Mouse (Mus musculus) stomach, embryonic 15.5 days (tissue): ENCODE measurements around the gene Jade1. TPM values are rescaled to one million over a fixed set of nuclear protein-coding genes. Genes with fewer than 3 reads are reported as not detected.
A peak's percentile ranks its signal among the peaks of the same experiment; 100 is the strongest.

Experiments used
- ATAC-seq: fragments of 200-750 bp; cut with Nextera tagmentation; 2 replicates; pipeline ENCODE4 v1.8.0; 2017; ENCODE audit warnings: low read depth, moderate number of reproducible peaks, moderate TSS enrichment; ENCODE audit not compliant: insufficient read depth, low FRiP score
- H3K27ac ChIP-seq: fragments of 300-500 bp; sonication (generic); 2 replicates; pipeline ENCODE4 v1.5.1; 2015; ENCODE audit warnings: mild to moderate bottlenecking, inconsistent platforms
- H3K27me3 ChIP-seq: fragments of 300-500 bp; sonication (generic); replicated peaks from 2 replicates; pipeline ENCODE4 v1.6.1; 2015; ENCODE audit warnings: inconsistent platforms
- H3K36me3 ChIP-seq: fragments of 300-500 bp; sonication (generic); 2 replicates; pipeline ENCODE4 v1.6.1; 2015; ENCODE audit warnings: inconsistent platforms
- H3K4me1 ChIP-seq: fragments of 300-500 bp; sonication (generic); 2 replicates; pipeline ENCODE4 v1.6.1; 2015; ENCODE audit warnings: inconsistent platforms
- H3K4me2 ChIP-seq: fragments of 300-500 bp; sonication (generic); 2 replicates; pipeline ENCODE4 v1.6.1; 2015; ENCODE audit warnings: mild to moderate bottlenecking, inconsistent platforms
- H3K4me3 ChIP-seq: fragments of 300-500 bp; sonication (generic); replicated peaks from 2 replicates; pipeline ENCODE4 v1.5.1; 2015; ENCODE audit warnings: inconsistent platforms
- H3K9ac ChIP-seq: fragments of 300-500 bp; sonication (generic); 2 replicates; pipeline ENCODE4 v1.6.1; 2015; ENCODE audit warnings: inconsistent platforms
- H3K9me3 ChIP-seq: fragments of 300-500 bp; sonication (generic); 2 replicates; pipeline ENCODE4 v1.6.1; 2016; ENCODE audit warnings: inconsistent platforms
- WGBS: fragments of 180-500 bp; shearing (Covaris S2); methylation state at CpG from one replicate; pipeline ENCODE4 v1.1.7; 2015; 5-methylcytosine and 5-hydroxymethylcytosine counted together
- polyA plus RNA-seq: library from polyadenylated mRNA; unstranded; fragments of >200 nt; fragmentation: Nextera tagmentation; extraction: Ambion mirVana; gene quantifications from 2 replicates; pipeline ENCODE4 v1.2.1, GENCODE M21; 2015

Gene Jade1
- polyA plus RNA-seq, 1 experiment from 2014 or later = 17.0 TPM

- Histone ChIP-seq H3K9ac (no peak overlapping the region), H3K9me3 (no peaks in the 10 kb centered on the region), H3K36me3 (no peaks in the 10 kb centered on the region), H3K27ac (0 out of 2 replicates have a peak overlapping the region, but pooled peaks have one; percentile 21), H3K4me1 (peaks cover 24% of the 10 kb centered on the region), H3K4me3 (no peak overlapping the region), H3K4me2 (no peak overlapping the region), H3K27me3 (no peaks in the 10 kb centered on the region)
- 60% methylated on average over 7 of the region's 7 CpGs for WGBS
- ATAC-seq = no peak
Observed at GRCm38 (mm10) chr3:41582256-41582655, 26.7 kb downstream of the Jade1 start.

DNA sequence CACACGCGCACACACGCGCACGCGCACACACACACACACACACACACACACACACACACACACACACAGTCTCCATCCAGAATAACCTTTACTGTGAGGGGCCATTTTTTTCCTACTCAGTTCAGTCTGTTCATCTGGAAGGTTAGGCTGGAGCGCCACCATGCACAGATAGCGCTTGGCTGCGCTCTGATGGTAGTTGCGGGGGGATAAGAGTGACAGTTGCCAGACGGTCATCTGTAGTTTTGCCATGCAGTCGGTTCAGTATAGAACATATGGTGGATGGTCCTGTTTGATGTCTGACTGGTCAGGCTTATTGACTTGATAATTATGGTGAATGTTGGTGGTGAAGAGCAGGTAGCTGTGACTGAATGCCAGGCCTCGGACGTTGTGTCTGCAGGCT is 27.6 kb downstream of the Jade1 start:
- no peak overlapping the region for H3K27ac ChIP-seq
- H3K27me3 ChIP-seq = no peaks in the 10 kb centered on the region
- no peaks in the 10 kb centered on the region for H3K9me3 ChIP-seq
- ATAC-seq = no peak
- peaks cover 25% of the 10 kb centered on the region for H3K4me1 ChIP-seq
- no peaks in the 10 kb centered on the region for H3K36me3 ChIP-seq
- no peak overlapping the region for H3K4me2 ChIP-seq
- no peak overlapping the region for H3K9ac ChIP-seq
- no peak overlapping the region for H3K4me3 ChIP-seq
- 91% methylated on average over 14 of the region's 14 CpGs for WGBS

DNA sequence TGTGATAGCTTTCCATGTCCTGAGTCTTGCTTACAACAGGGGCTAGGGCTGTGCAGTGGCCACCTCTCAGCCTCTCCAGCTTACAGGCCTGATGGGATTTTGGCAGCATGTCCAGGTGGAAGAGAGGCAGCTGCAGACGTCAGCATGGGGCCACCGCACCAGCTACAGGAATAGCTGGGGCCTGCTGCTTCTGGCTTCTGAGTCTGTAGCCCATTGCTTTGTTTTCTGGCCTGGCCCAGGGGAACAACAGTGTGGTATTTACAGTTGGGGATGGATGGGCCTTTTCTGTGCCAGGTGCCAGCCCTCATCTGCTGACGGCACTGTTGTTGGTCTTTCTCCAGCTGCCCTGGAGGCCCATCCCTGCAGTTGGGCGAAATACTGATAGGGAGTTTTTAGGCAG is 28.1 kb downstream of the Jade1 start:
- 74% methylated on average over 4 of the region's 4 CpGs for WGBS
- Histone ChIP-seq H3K4me2 (no peak overlapping the region), H3K9ac (no peak overlapping the region), H3K27ac (no peak overlapping the region), H3K4me1 (peaks cover 25% of the 10 kb centered on the region), H3K27me3 (no peaks in the 10 kb centered on the region), H3K36me3 (no peaks in the 10 kb centered on the region), H3K4me3 (no peak overlapping the region), H3K9me3 (no peaks in the 10 kb centered on the region)
- no peak for ATAC-seq

- H3K27me3 ChIP-seq = no peaks in the 10 kb centered on the region
- ATAC-seq = no peak
- H3K36me3 ChIP-seq = 0 out of 2 replicates have a peak, but pooled peaks cover 5% of the 10 kb centered on the region
- H3K9ac ChIP-seq = no peak overlapping the region
- no peak overlapping the region for H3K4me3 ChIP-seq
- H3K4me2 ChIP-seq = no peak overlapping the region
- no peak overlapping the region for H3K27ac ChIP-seq
- peaks cover 19% of the 10 kb centered on the region for H3K4me1 ChIP-seq
- no peaks in the 10 kb centered on the region for H3K9me3 ChIP-seq
- 82% methylated on average over 5 of the region's 5 CpGs for WGBS
Observed at GRCm38 (mm10) chr3:41585548-41585947, 30.0 kb downstream of the Jade1 start.

DNA sequence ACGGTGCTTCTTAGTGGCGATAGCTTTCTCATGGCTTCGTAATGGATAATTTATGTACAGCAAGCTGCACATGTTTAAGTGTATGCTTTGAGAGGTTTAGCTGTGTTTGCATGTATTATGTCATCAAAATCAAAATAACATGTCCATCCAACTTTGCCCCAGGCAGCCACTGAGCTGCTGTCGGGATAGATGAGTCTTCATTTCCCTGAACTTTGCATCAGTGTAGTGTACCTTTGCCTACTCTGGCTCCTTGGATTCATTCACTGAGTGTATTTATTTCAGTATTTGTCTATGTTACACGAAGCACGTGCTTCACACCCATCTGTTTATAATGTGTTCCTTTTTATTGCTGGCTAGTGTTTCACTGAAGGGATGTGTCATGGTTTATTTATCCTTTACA is 30.8 kb downstream of the Jade1 start:
- ATAC-seq = no peak
- Histone ChIP-seq H3K4me2 (no peak overlapping the region), H3K9ac (no peak overlapping the region), H3K9me3 (no peaks in the 10 kb centered on the region), H3K27ac (no peak overlapping the region), H3K27me3 (no peaks in the 10 kb centered on the region), H3K36me3 (0 out of 2 replicates have a peak, but pooled peaks cover 5% of the 10 kb centered on the region), H3K4me1 (peaks cover 17% of the 10 kb centered on the region; the same call in 1 of the 2 replicates), H3K4me3 (no peak overlapping the region)
- WGBS = 65% methylated on average over 6 of the region's 6 CpGs

DNA sequence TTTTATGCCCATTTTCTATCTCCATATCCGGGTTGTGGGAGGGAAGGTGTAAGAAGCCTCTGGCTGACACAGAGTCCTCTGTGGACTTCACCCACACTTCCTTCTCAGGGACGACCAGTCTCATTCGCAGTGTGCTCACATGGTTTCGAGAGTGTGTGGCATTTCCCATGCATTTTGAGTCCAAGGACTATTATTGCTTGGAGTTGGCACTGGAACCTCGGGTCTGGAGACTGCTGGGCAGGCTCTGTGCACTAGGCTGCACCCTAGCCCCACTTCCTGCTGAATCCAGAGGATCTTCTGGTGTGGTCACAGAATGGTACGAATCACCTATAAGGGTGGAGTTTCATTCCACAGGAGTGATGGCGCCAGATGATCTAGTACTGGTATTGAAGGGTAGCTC is 31.4 kb downstream of the Jade1 start:
- Histone ChIP-seq H3K9ac (no peak overlapping the region), H3K27ac (no peak overlapping the region)
- ATAC-seq = no peak

DNA sequence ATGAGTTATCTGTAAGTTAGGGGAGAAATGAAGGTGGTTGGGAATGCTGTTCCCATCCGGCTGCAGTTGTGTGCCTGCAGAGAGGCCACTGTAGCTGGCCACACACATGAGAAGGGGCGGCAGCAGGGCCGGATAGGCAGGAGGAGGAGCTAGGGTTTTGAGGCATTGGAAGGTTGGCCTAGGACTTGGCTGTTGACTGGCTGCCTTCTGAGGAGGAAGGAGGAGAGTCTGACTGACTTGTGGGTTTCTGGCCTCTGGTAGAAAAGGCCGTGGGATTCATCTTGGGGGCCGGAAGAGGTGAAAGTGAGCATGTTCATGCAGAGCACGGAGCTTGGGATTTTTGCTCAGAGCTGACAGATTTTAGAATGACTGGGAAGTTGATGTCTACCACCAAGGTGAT is 32.1 kb downstream of the Jade1 start:
- WGBS = 52% methylated on average over 6 of the region's 6 CpGs
- H3K9ac ChIP-seq = no peak overlapping the region
- H3K27me3 ChIP-seq = no peaks in the 10 kb centered on the region
- no peak overlapping the region for H3K4me3 ChIP-seq
- no peaks in the 10 kb centered on the region for H3K9me3 ChIP-seq
- no peak overlapping the region for H3K27ac ChIP-seq
- H3K4me1 ChIP-seq = peaks cover 8% of the 10 kb centered on the region; the same call in 1 of the 2 replicates
- no peak overlapping the region; the same call in 1 of the 2 replicates for H3K4me2 ChIP-seq
- H3K36me3 ChIP-seq = peaks cover 5% of the 10 kb centered on the region; the same call in 1 of the 2 replicates
- ATAC-seq = no peak; the same call in 1 of the 2 replicates

More for the DNA sequence above, 31.4 kb downstream of the Jade1 start:
- Histone ChIP-seq H3K4me3 (no peak overlapping the region), H3K9me3 (no peaks in the 10 kb centered on the region), H3K4me2 (no peak overlapping the region), H3K4me1 (peaks cover 13% of the 10 kb centered on the region; the same call in 1 of the 2 replicates), H3K36me3 (peaks cover 5% of the 10 kb centered on the region; the same call in 1 of the 2 replicates), H3K27me3 (no peaks in the 10 kb centered on the region)
- 73% methylated on average over 7 of the region's 7 CpGs for WGBS

GRCm38 (mm10) chr3:41588495-41588894 is 33.0 kb downstream of the Jade1 start:
- peaks cover 5% of the 10 kb centered on the region; the same call in 1 of the 2 replicates for H3K36me3 ChIP-seq
- H3K9ac ChIP-seq = no peak overlapping the region
- no peaks in the 10 kb centered on the region for H3K27me3 ChIP-seq
- H3K4me2 ChIP-seq = no peak overlapping the region
- 79% methylated on average over 8 of the region's 8 CpGs for WGBS
- no peak for ATAC-seq
- H3K9me3 ChIP-seq = no peaks in the 10 kb centered on the region
- H3K4me3 ChIP-seq = no peak overlapping the region
- H3K27ac ChIP-seq = no peak overlapping the region
- peaks cover 5% of the 10 kb centered on the region; the same call in 1 of the 2 replicates for H3K4me1 ChIP-seq

GRCm38 (mm10) chr3:41589246-41589914 is 33.8 kb downstream of the Jade1 start:
- peaks cover 5% of the 10 kb centered on the region; the same call in 1 of the 2 replicates for H3K4me1 ChIP-seq
- peaks cover 11% of the 10 kb centered on the region for H3K36me3 ChIP-seq
- no peak overlapping the region for H3K4me3 ChIP-seq
- no peaks in the 10 kb centered on the region for H3K27me3 ChIP-seq
- H3K9ac ChIP-seq = no peak overlapping the region
- H3K4me2 ChIP-seq = no peak overlapping the region
- ATAC-seq = no peak
- no peaks in the 10 kb centered on the region for H3K9me3 ChIP-seq
- H3K27ac ChIP-seq = 0 out of 2 replicates have a peak overlapping the region, but pooled peaks have one; percentile 16
- WGBS = 75% methylated on average over 19 of the region's 19 CpGs

DNA sequence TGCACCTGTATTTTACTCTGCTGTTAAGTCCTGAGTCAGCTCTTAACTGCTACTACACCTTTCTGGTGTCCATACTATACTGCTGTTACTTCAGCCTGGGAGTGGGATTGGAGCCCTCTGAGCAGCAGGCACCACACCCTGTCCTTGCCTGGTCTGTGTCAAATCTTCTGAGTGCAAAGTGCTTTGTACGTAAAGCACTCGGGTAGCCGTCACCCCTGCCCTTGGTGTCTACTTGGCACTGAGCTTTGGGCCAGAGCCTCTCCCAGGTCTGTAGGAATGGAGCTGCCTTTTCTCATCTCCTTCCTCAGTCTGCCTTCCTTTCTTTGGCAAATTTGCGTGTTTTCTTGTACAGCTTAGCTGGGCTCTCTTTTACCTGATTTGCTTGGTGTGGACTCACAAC is 34.5 kb downstream of the Jade1 start:
- H3K4me2 ChIP-seq = no peak overlapping the region
- no peak overlapping the region for H3K4me3 ChIP-seq
- no peaks in the 10 kb centered on the region for H3K9me3 ChIP-seq
- peaks cover 5% of the 10 kb centered on the region; the same call in 1 of the 2 replicates for H3K4me1 ChIP-seq
- H3K27me3 ChIP-seq = no peaks in the 10 kb centered on the region
- peak overlapping the region; percentile 16; the same call in 1 of the 2 replicates for H3K27ac ChIP-seq
- H3K36me3 ChIP-seq = peaks cover 14% of the 10 kb centered on the region
- ATAC-seq = no peak
- no peak overlapping the region for H3K9ac ChIP-seq
- 84% methylated on average over 4 of the region's 4 CpGs for WGBS

- peaks cover 5% of the 10 kb centered on the region; the same call in 1 of the 2 replicates for H3K4me1 ChIP-seq
- no peak overlapping the region for H3K27ac ChIP-seq
- no peak overlapping the region for H3K4me3 ChIP-seq
- no peak overlapping the region for H3K4me2 ChIP-seq
- H3K9ac ChIP-seq = no peak overlapping the region
- H3K27me3 ChIP-seq = no peaks in the 10 kb centered on the region
- H3K36me3 ChIP-seq = peaks cover 14% of the 10 kb centered on the region
- no peaks in the 10 kb centered on the region for H3K9me3 ChIP-seq
- 81% methylated on average over 20 of the region's 20 CpGs for WGBS
- no peak for ATAC-seq
Observed at GRCm38 (mm10) chr3:41590695-41591559, 35.4 kb downstream of the Jade1 start.
